8 mouse cellular contexts compared by ENCODE assay signal in genomic region chr11:77606469-77606834, GRCm38 (mm10). TPM values are rescaled to one million over a fixed set of nuclear protein-coding genes. Genes with fewer than 3 reads are reported as not detected.
DNase-seq lines count a peak whose midpoint lies in the region; ATAC-seq and TF ChIP-seq lines count a peak whose summit lies in the region.

No protein-coding gene starts in this region.

- TF ChIP-seq POLR2A in olfactory bulb, adult 2 months (IDR thresholded peaks at IDR 0.05; ENCODE audit: insufficient read depth, low read depth, low read length): no peak

- WGBS in limb, embryonic 11.5 days: 15% methylated on average over 6 of the region's 6 CpGs
- 2% methylated on average over 6 of the region's 6 CpGs for WGBS in olfactory bulb, adult 2 months

- H3K4me3 ChIP-seq in limb, embryonic 11.5 days (ENCODE audit: low read depth, low read length): peak overlapping the region; percentile 91
- peak overlapping the region; percentile 86 for H3K4me3 ChIP-seq in olfactory bulb, adult 2 months (ENCODE audit: insufficient read depth, low read depth, low read length)

- 0 out of 2 replicates have a peak, but pooled peaks cover 7% of the 10 kb centered on the region for H3K4me1 ChIP-seq in limb, embryonic 11.5 days (ENCODE audit: control insufficient read depth, insufficient read depth, low read length)
- peaks cover 2% of the 10 kb centered on the region; the same call in 1 of the 2 replicates for H3K4me1 ChIP-seq in olfactory bulb, adult 2 months (ENCODE audit: control insufficient read depth, insufficient read depth, low read length)

- H3K36me3 ChIP-seq in limb, embryonic 11.5 days (ENCODE audit: control insufficient read depth, insufficient read depth, low read length): peaks cover 2% of the 10 kb centered on the region; the same call in 1 of the 2 replicates

- H3K27ac ChIP-seq in limb, embryonic 11.5 days (replicated peaks; ENCODE audit: low read depth, low read length): peak overlapping the region; percentile 96; the same call in 1 of the 2 replicates
- no peak overlapping the region for H3K27ac ChIP-seq in olfactory bulb, adult 2 months (ENCODE audit: insufficient read depth, low read depth, low read length)

- no peaks in the 10 kb centered on the region for H3K27me3 ChIP-seq in limb, embryonic 11.5 days (ENCODE audit: control insufficient read depth, insufficient read depth, low read length)

- TF ChIP-seq CTCF in olfactory bulb, adult 2 months (IDR thresholded peaks at IDR 0.05; ENCODE audit: insufficient read depth, low read depth, low read length): no peak

- no peak for ATAC-seq in limb, embryonic 11.5 days (ENCODE audit: insufficient number of reproducible peaks, low FRiP score, low TSS enrichment, low read depth)

- DNase-seq in cerebellum, postnatal 10 days: peak; percentile 41 to 51
- no peak for DNase-seq in cerebellum, postnatal 25 days
- DNase-seq in right cerebral cortex, postnatal 4 days: peak; percentile 11
- no peak for DNase-seq in right cerebral cortex, postnatal 36 days (ENCODE audit: low spot score in 2 of 2)
- no peak for DNase-seq in limb, embryonic 11.5 days (ENCODE audit: low spot score)
- DNase-seq in layer of hippocampus, adult 18-20 months (ENCODE audit: low spot score in 2 of 2): no peak
- no peak for DNase-seq in cerebellum, adult 9-10 months

- no peaks in the 10 kb centered on the region for H3K9me3 ChIP-seq in limb, embryonic 11.5 days (ENCODE audit: control insufficient read depth, low read length)

- H3K9ac ChIP-seq in limb, embryonic 11.5 days (ENCODE audit: low read length): peak overlapping the region; percentile 99

- H3K4me2 ChIP-seq in limb, embryonic 11.5 days (ENCODE audit: low read depth, severe bottlenecking): peak overlapping the region; percentile 76

RNA-seq across cellular contexts. Expression of gene Taok1, which starts 1.2 kb away (rescaled TPM):
- polyA plus RNA-seq in limb, embryonic 11.5 days (2014; fragmentation: Nextera tagmentation; extraction: Ambion mirVana): 13.1 and 13.5 TPM in 2 replicates
- 34.1 and 50.5 TPM in 2 replicates for polyA plus RNA-seq in olfactory bulb, adult 2 months (2012; ENCODE audit: insufficient read depth, insufficient read length, low replicate concordance, missing spikeins)
- 100 to 1,000 TPM; 109 to 110 TPM for total RNA-seq in layer of hippocampus, adult 18-20 months (2021)

Comparison
In these comparisons a context has a peak if more than half of its experiments do, and no peak if none do; other contexts are left out.
1. DNase-seq: peak in cerebellum, postnatal 10 days (2 of 2) and right cerebral cortex, postnatal 4 days (single experiment); none in cerebellum, postnatal 25 days (0 of 2), right cerebral cortex, postnatal 36 days (0 of 2), limb, embryonic 11.5 days (single experiment), layer of hippocampus, adult 18-20 months (0 of 2) and cerebellum, adult 9-10 months (single experiment).